Mouse (Mus musculus) megakaryocyte, adult 5-6 weeks (primary cell): ENCODE data around the gene C87414. TPM values are rescaled to one million over a fixed set of nuclear protein-coding genes. Genes with fewer than 3 reads are reported as not detected.
"Not testable (repeated sequence)": the region's sequence is repeated elsewhere in the genome, so short reads cannot be mapped to it uniquely, and the experiment has no call there.

Experiments used
- ATAC-seq: 2 replicates; pipeline ENCODE4 v1.8.0; 2016; ENCODE audit warnings: mild to moderate bottlenecking, inconsistent platforms; ENCODE audit not compliant: poor library complexity, severe bottlenecking
- total RNA-seq, 2 experiments: library from RNA; stranded (forward) in 1 of 2; stranded (reverse) in 1 of 2; fragments of 153-499, 151-499 nt in 1 of 2; fragments of 221-1000, 200-1000 nt in 1 of 2; gene quantifications; 2 replicates each; pipeline versions ENCODE4 v1.2.3 to v1.2.4; 2015 to 2017

Gene C87414
- total RNA-seq (2015) (not detected in 2 replicates), total RNA-seq (2017) (not detected in 2 replicates)

DNA sequence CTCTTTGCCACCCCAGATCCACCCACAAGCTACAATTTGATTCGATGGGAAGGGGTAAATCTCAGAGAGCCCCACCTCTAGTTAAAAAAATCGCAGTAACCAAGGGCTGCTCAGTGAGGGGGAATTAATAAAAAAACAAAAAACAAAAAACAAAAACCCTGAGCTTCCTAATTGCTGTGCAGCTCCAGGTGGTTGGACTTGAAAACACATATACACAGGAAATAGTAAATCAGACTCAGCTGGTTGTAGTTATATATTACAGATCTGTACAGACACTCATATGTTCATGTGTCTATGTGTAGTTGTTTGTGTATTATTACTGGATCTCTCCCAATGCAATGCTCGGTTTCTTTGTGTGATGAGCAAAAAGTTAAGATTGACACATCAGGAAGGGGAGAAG lies at the start of gene C87414:
TSS of gene C87414 (minus strand) at position 101 of the 400 bp plus-strand sequence.
- not testable (repeated sequence) for ATAC-seq

DNA sequence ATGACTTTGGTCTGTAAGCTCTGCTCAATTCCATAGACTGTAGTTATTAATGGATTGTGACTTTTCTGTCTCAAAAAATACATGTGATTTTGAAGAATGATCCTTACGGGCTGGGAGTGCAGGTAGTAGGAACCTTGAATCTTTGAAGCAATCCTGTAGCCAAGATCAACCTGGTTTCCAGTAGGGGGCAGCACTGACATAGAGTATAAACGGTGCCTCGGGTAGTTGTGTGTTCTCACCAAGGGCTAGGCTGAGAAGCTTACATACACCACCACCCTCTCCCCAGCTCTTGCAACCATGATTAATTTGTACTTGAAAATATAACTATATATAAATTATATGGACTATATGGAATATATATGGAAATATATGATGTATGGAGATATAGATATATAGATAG lies 13.3 kb upstream of the C87414 start:
- ATAC-seq = not testable (repeated sequence)

Other genes starting within 250 kb of the C87414 start
- gene Gm16427, start 131.4 kb downstream of the C87414 start, total RNA-seq (2015) = not detected in 2 replicates
- gene Gm16427, start 131.4 kb downstream of the C87414 start, total RNA-seq (2017) = not detected in 2 replicates
- not detected in 2 replicates for gene Gm7792, start 172.2 kb upstream of the C87414 start, total RNA-seq (2015)
- gene Gm7792, start 172.2 kb upstream of the C87414 start, total RNA-seq (2017) = not detected in 2 replicates